ENCODE assay signal across 8 mouse cellular contexts in genomic region chr11:101087682-101088055, GRCm38 (mm10). TPM values are rescaled to one million over a fixed set of nuclear protein-coding genes. Genes with fewer than 3 reads are reported as not detected.
DNase-seq lines count a peak whose midpoint lies in the region; ATAC-seq lines count a peak whose summit lies in the region.

No protein-coding gene starts in this region.

- no peak for DNase-seq in heart, adult 8-10 months (ENCODE audit: low spot score)
- DNase-seq in embryonic facial prominence, embryonic 10.5 days (ENCODE audit: low spot score) = no peak
- DNase-seq in kidney, adult 18-20 months = peak; percentile 55
- DNase-seq in midbrain, embryonic 10.5 days (ENCODE audit: low spot score) = no peak
- no peak for DNase-seq in embryo, embryonic 10.5 days (ENCODE audit: low spot score)
- no peak for DNase-seq in thymus, postnatal 14 days
- no peak for DNase-seq in urinary bladder, postnatal 14 days (ENCODE audit: low spot score)

- peak overlapping the region; percentile 97 for H3K4me2 ChIP-seq in heart, embryonic 11.5 days

- peaks cover 25% of the 10 kb centered on the region for H3K4me1 ChIP-seq in heart, embryonic 11.5 days (ENCODE audit: control insufficient read depth, insufficient read depth, low read length)
- H3K4me1 ChIP-seq in embryonic facial prominence, embryonic 10.5 days = peaks cover 51% of the 10 kb centered on the region
- H3K4me1 ChIP-seq in midbrain, embryonic 10.5 days = peaks cover 51% of the 10 kb centered on the region

- 9% methylated on average over 8 of the region's 8 CpGs for WGBS in heart, embryonic 11.5 days (ENCODE audit: insufficient replicate concordance)
- WGBS in embryonic facial prominence, embryonic 10.5 days = 8% methylated on average over 8 of the region's 8 CpGs
- 13% methylated on average over 8 of the region's 8 CpGs for WGBS in midbrain, embryonic 10.5 days

- H3K36me3 ChIP-seq in heart, embryonic 11.5 days (ENCODE audit: control insufficient read depth, insufficient read depth, low read length) = peaks cover 33% of the 10 kb centered on the region
- H3K36me3 ChIP-seq in embryonic facial prominence, embryonic 10.5 days (replicated peaks) = peaks cover 64% of the 10 kb centered on the region
- H3K36me3 ChIP-seq in midbrain, embryonic 10.5 days = peaks cover 60% of the 10 kb centered on the region

- no peaks in the 10 kb centered on the region for H3K9me3 ChIP-seq in heart, embryonic 11.5 days (replicated peaks; ENCODE audit: control insufficient read depth, low read length)
- no peaks in the 10 kb centered on the region for H3K9me3 ChIP-seq in embryonic facial prominence, embryonic 10.5 days
- H3K9me3 ChIP-seq in midbrain, embryonic 10.5 days (replicated peaks) = no peaks in the 10 kb centered on the region

- H3K9ac ChIP-seq in heart, embryonic 11.5 days (ENCODE audit: low read depth, low read length) = peak overlapping the region; percentile 80

- no peaks in the 10 kb centered on the region for H3K27me3 ChIP-seq in heart, embryonic 11.5 days (ENCODE audit: control insufficient read depth, insufficient read depth, low read length)
- no peaks in the 10 kb centered on the region for H3K27me3 ChIP-seq in embryonic facial prominence, embryonic 10.5 days (replicated peaks; ENCODE audit: low read depth, poor library complexity, severe bottlenecking)
- no peaks in the 10 kb centered on the region for H3K27me3 ChIP-seq in midbrain, embryonic 10.5 days (ENCODE audit: low read depth, poor library complexity, severe bottlenecking)

- ATAC-seq in heart, embryonic 11.5 days (replicated peaks; ENCODE audit: insufficient number of reproducible peaks, low FRiP score, low TSS enrichment) = no peak

- H3K27ac ChIP-seq in heart, embryonic 11.5 days (ENCODE audit: low read depth, low read length) = peak overlapping the region; percentile 72
- peak overlapping the region; percentile 85 for H3K27ac ChIP-seq in embryonic facial prominence, embryonic 10.5 days (replicated peaks)
- H3K27ac ChIP-seq in midbrain, embryonic 10.5 days (replicated peaks) = peak overlapping the region; percentile 89

- peak overlapping the region; percentile 66 for H3K4me3 ChIP-seq in heart, embryonic 11.5 days (ENCODE audit: low read depth, low read length)
- H3K4me3 ChIP-seq in embryonic facial prominence, embryonic 10.5 days = peak overlapping the region; percentile 78
- H3K4me3 ChIP-seq in midbrain, embryonic 10.5 days = peak overlapping the region; percentile 88

RNA-seq across cellular contexts. Expression of gene Mlx, which starts 0.6 kb away (rescaled TPM):
- 34.5 and 36.0 TPM in 2 replicates for polyA plus RNA-seq in heart, embryonic 11.5 days (2014; fragmentation: Nextera tagmentation; extraction: Ambion mirVana)
- total RNA-seq in heart, adult 8-10 months (2022) = 10 to 100 TPM; 15.5 to 24.4 (median 20.0) TPM
- 40.6 and 41.0 TPM in 2 replicates for polyA plus RNA-seq in embryonic facial prominence, embryonic 10.5 days (2016; fragmentation: Nextera tagmentation; extraction: Ambion mirVana)
- 42.7 and 49.1 TPM in 2 replicates for polyA plus RNA-seq in midbrain, embryonic 10.5 days (2016; fragmentation: Nextera tagmentation; extraction: Ambion mirVana)

RNA-seq across cellular contexts. Expression of gene Coasy, which starts 5.3 kb away (rescaled TPM):
- 29.6 and 34.3 TPM in 2 replicates for polyA plus RNA-seq in heart, embryonic 11.5 days (2014; fragmentation: Nextera tagmentation; extraction: Ambion mirVana)
- total RNA-seq in heart, adult 8-10 months (2022) = 10 to 100 TPM; 14.5 to 21.0 (median 17.6) TPM
- polyA plus RNA-seq in embryonic facial prominence, embryonic 10.5 days (2016; fragmentation: Nextera tagmentation; extraction: Ambion mirVana) = 48.7 and 51.1 TPM in 2 replicates
- 57.5 TPM in 2 replicates for polyA plus RNA-seq in midbrain, embryonic 10.5 days (2016; fragmentation: Nextera tagmentation; extraction: Ambion mirVana)

RNA-seq across cellular contexts. Expression of gene Psmc3ip, which starts 7.6 kb away (rescaled TPM):
- polyA plus RNA-seq in heart, embryonic 11.5 days (2014; fragmentation: Nextera tagmentation; extraction: Ambion mirVana) = 23.1 and 27.5 TPM in 2 replicates
- total RNA-seq in heart, adult 8-10 months (2022) = 1 to 10 TPM; 2.3 to 3.1 (median 2.8) TPM
- polyA plus RNA-seq in embryonic facial prominence, embryonic 10.5 days (2016; fragmentation: Nextera tagmentation; extraction: Ambion mirVana) = 69.5 and 72.3 TPM in 2 replicates
- polyA plus RNA-seq in midbrain, embryonic 10.5 days (2016; fragmentation: Nextera tagmentation; extraction: Ambion mirVana) = 74.3 and 77.3 TPM in 2 replicates

RNA-seq across cellular contexts. Expression of gene Hsd17b1, which starts 9.5 kb away (rescaled TPM):
- 0.11 TPM in 1 of 2 replicates, not detected in the other for polyA plus RNA-seq in heart, embryonic 11.5 days (2014; fragmentation: Nextera tagmentation; extraction: Ambion mirVana)
- 1 to 10 TPM in 1 of 4 experiments, under 1 TPM in 3; 0.22 to 1.5 (median 0.52) TPM for total RNA-seq in heart, adult 8-10 months (2022)
- 0.21 TPM in 1 of 2 replicates, not detected in the other for polyA plus RNA-seq in embryonic facial prominence, embryonic 10.5 days (2016; fragmentation: Nextera tagmentation; extraction: Ambion mirVana)
- 0.12 TPM in 1 of 2 replicates, not detected in the other for polyA plus RNA-seq in midbrain, embryonic 10.5 days (2016; fragmentation: Nextera tagmentation; extraction: Ambion mirVana)

RNA-seq across cellular contexts. Expression of gene Naglu, which starts 17.9 kb away (rescaled TPM):
- 9.6 and 13.1 TPM in 2 replicates for polyA plus RNA-seq in heart, embryonic 11.5 days (2014; fragmentation: Nextera tagmentation; extraction: Ambion mirVana)
- total RNA-seq in heart, adult 8-10 months (2022) = 10 to 100 TPM in 1 of 4 experiments, 1 to 10 TPM in 3; 7.3 to 10.1 (median 7.8) TPM
- 7.4 and 8.9 TPM in 2 replicates for polyA plus RNA-seq in embryonic facial prominence, embryonic 10.5 days (2016; fragmentation: Nextera tagmentation; extraction: Ambion mirVana)
- 10.0 and 11.6 TPM in 2 replicates for polyA plus RNA-seq in midbrain, embryonic 10.5 days (2016; fragmentation: Nextera tagmentation; extraction: Ambion mirVana)
